Mouse (Mus musculus): ENCODE data around the gene Cfap57. TPM values are rescaled to one million over a fixed set of nuclear protein-coding genes. Genes with fewer than 3 reads are reported as not detected.
A peak's percentile ranks its signal among the peaks of the same experiment; 100 is the strongest.

The Cfap57 gene
- polyA plus RNA-seq, 1 experiment from 2014 or later = 1.0 TPM

GRCm38 (mm10) chr4:118609836-118610235, 10.7 kb downstream of the Cfap57 start:
- Histone ChIP-seq H3K4me1 (ENCODE audit: control insufficient read depth, insufficient read depth, low read length) (no peaks in the 10 kb centered on the region), H3K27ac (ENCODE audit: low read depth, low read length) (no peak overlapping the region), H3K36me3 (ENCODE audit: control insufficient read depth, insufficient read depth, low read length) (no peaks in the 10 kb centered on the region), H3K9me3 (ENCODE audit: control insufficient read depth, low read length) (no peaks in the 10 kb centered on the region), H3K9ac (ENCODE audit: low read length) (no peak overlapping the region), H3K4me3 (ENCODE audit: low read depth, low read length) (no peak overlapping the region), H3K27me3 (ENCODE audit: control insufficient read depth, insufficient read depth, low read length) (no peaks in the 10 kb centered on the region), H3K4me2 (no peak overlapping the region)
- 75% methylated on average over 3 of the region's 3 CpGs for WGBS
- DNase-seq (ENCODE audit: low spot score, missing footprints) (no peak), ATAC-seq (ENCODE audit: low FRiP score) (no peak)

DNA sequence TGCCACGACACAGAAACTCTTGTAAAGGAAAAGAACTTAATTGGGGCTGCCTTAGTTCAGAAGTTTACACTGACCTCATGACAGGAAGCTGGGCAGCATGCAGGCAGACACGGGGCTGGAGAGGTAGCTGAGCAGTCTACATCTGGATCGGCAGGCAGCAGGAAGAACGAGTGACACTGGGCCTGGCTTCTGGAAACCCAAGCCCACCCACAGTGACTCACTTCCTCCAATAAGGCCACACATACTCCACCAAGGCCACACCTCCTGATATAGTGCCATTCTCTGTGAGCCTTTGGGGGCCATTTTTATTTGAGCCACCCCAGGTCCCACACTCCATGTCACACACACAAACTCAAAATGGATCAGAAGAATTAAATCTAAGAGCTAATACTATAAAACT, 16.5 kb downstream of the Cfap57 start:
- no peak for DNase-seq (ENCODE audit: low spot score, missing footprints)
- no peak for ATAC-seq (ENCODE audit: low FRiP score)
- Histone ChIP-seq H3K4me1 (ENCODE audit: control insufficient read depth, insufficient read depth, low read length) (no peaks in the 10 kb centered on the region), H3K4me2 (no peak overlapping the region), H3K9ac (ENCODE audit: low read length) (no peak overlapping the region), H3K27me3 (ENCODE audit: control insufficient read depth, insufficient read depth, low read length) (no peaks in the 10 kb centered on the region), H3K4me3 (ENCODE audit: low read depth, low read length) (no peak overlapping the region), H3K9me3 (ENCODE audit: control insufficient read depth, low read length) (no peaks in the 10 kb centered on the region), H3K27ac (ENCODE audit: low read depth, low read length) (no peak overlapping the region), H3K36me3 (ENCODE audit: control insufficient read depth, insufficient read depth, low read length) (no peaks in the 10 kb centered on the region)
- 66% methylated on average over 4 of the region's 4 CpGs for WGBS

GRCm38 (mm10) chr4:118589733-118590130, 30.8 kb downstream of the Cfap57 start:
- Histone ChIP-seq H3K4me3 (ENCODE audit: low read depth, low read length) (no peak overlapping the region), H3K9ac (ENCODE audit: low read length) (0 out of 2 replicates have a peak overlapping the region, but pooled peaks have one; percentile 12), H3K27me3 (ENCODE audit: control insufficient read depth, insufficient read depth, low read length) (no peaks in the 10 kb centered on the region), H3K9me3 (ENCODE audit: control insufficient read depth, low read length) (no peaks in the 10 kb centered on the region), H3K27ac (ENCODE audit: low read depth, low read length) (no peak overlapping the region), H3K4me2 (peak overlapping the region; percentile 12; the same call in 1 of the 2 replicates), H3K36me3 (ENCODE audit: control insufficient read depth, insufficient read depth, low read length) (no peaks in the 10 kb centered on the region), H3K4me1 (ENCODE audit: control insufficient read depth, insufficient read depth, low read length) (peaks cover 6% of the 10 kb centered on the region; the same call in 1 of the 2 replicates)
- ATAC-seq (ENCODE audit: low FRiP score) = no peak
- 4% methylated on average over 7 of the region's 7 CpGs for WGBS
- no peak for DNase-seq (ENCODE audit: low spot score, missing footprints)

DNA sequence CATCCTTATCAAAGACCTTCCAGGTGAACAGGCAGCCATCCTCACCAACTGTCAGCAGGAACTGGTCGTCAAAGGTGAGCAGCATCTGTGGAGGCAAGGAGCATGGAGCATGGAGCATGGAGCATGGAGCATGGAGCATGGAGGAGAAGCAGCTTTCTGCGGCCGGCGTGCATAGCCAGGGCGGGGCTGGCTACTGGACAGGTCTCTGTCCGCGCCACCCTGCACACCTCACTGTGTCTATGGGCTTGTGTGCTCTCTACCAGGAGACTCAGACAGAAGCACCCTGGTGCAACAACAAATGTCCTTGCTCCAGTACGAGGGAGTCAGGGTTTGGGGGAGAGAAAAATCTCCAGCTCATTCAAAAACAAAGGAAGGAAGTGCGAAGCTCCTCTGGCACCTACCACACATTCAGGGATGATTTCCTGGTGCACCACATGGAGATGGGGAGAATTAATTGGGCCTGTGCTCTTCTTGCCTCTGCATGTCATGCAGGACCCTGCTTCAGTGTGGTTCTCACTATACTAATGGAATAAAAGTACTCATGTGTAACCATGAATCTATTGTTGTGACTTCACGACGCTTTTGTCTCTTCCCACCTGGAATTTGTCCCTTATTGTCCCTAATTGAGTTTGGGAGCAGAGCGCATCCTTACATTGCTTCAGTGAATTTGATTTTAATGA, 31.4 kb downstream of the Cfap57 start:
- H3K27ac ChIP-seq (ENCODE audit: low read depth, low read length) = no peak overlapping the region
- DNase-seq (ENCODE audit: low spot score, missing footprints) = no peak

DNA sequence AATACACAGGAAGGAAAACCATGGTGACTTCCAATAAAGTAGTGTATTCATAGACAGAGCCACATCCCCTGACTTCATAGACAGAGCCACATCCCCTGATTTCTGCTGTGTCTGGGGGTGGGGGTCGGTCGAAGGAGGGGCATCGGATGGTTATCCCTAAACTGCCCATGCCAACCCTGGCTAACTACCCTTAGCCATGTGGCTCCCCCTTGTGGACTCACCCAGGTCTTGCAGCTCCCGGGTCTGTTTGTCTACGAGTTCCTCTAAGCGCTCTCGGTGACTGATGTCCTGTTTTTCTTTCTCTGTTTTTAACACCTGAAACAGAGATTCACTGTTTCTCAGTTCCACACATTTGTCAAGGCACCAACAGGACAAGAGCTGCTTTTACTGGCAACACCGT, 37.9 kb downstream of the Cfap57 start:
- ATAC-seq (ENCODE audit: low FRiP score) = no peak
- Histone ChIP-seq H3K27ac (ENCODE audit: low read depth, low read length) (no peak overlapping the region), H3K27me3 (ENCODE audit: control insufficient read depth, insufficient read depth, low read length) (no peaks in the 10 kb centered on the region), H3K9me3 (ENCODE audit: control insufficient read depth, low read length) (no peaks in the 10 kb centered on the region), H3K4me2 (no peak overlapping the region), H3K9ac (ENCODE audit: low read length) (no peak overlapping the region), H3K36me3 (ENCODE audit: control insufficient read depth, insufficient read depth, low read length) (no peaks in the 10 kb centered on the region), H3K4me1 (ENCODE audit: control insufficient read depth, insufficient read depth, low read length) (peaks cover 5% of the 10 kb centered on the region; the same call in 1 of the 2 replicates), H3K4me3 (ENCODE audit: low read depth, low read length) (no peak overlapping the region)
- DNase-seq (ENCODE audit: low spot score, missing footprints) = no peak
- WGBS = 97% methylated on average over 8 of the region's 8 CpGs

More for the DNA sequence above, 31.4 kb downstream of the Cfap57 start:
- Histone ChIP-seq H3K9ac (ENCODE audit: low read length) (0 out of 2 replicates have a peak overlapping the region, but pooled peaks have one; percentile 12), H3K4me1 (ENCODE audit: control insufficient read depth, insufficient read depth, low read length) (peaks cover 6% of the 10 kb centered on the region; the same call in 1 of the 2 replicates), H3K36me3 (ENCODE audit: control insufficient read depth, insufficient read depth, low read length) (no peaks in the 10 kb centered on the region), H3K9me3 (ENCODE audit: control insufficient read depth, low read length) (no peaks in the 10 kb centered on the region), H3K4me3 (ENCODE audit: low read depth, low read length) (no peak overlapping the region), H3K4me2 (peak overlapping the region; percentile 7; the same call in 1 of the 2 replicates), H3K27me3 (ENCODE audit: control insufficient read depth, insufficient read depth, low read length) (no peaks in the 10 kb centered on the region)
- WGBS = 61% methylated on average over 12 of the region's 12 CpGs
- no peak for ATAC-seq (ENCODE audit: low FRiP score)

GRCm38 (mm10) chr4:118581508-118581907, 39.1 kb downstream of the Cfap57 start:
- ATAC-seq (ENCODE audit: low FRiP score) = 0 out of 2 replicates have a peak, but pooled peaks have one; percentile 16
- Histone ChIP-seq H3K27me3 (ENCODE audit: control insufficient read depth, insufficient read depth, low read length) (no peaks in the 10 kb centered on the region), H3K4me2 (no peak overlapping the region), H3K4me3 (ENCODE audit: low read depth, low read length) (no peak overlapping the region), H3K9ac (ENCODE audit: low read length) (no peak overlapping the region; the same call in 1 of the 2 replicates), H3K4me1 (ENCODE audit: control insufficient read depth, insufficient read depth, low read length) (peaks cover 4% of the 10 kb centered on the region; the same call in 1 of the 2 replicates), H3K27ac (ENCODE audit: low read depth, low read length) (no peak overlapping the region), H3K9me3 (ENCODE audit: control insufficient read depth, low read length) (no peaks in the 10 kb centered on the region), H3K36me3 (ENCODE audit: control insufficient read depth, insufficient read depth, low read length) (no peaks in the 10 kb centered on the region)
- 38% methylated on average over 11 of the region's 11 CpGs for WGBS
- no peak for DNase-seq (ENCODE audit: low spot score, missing footprints)

- Histone ChIP-seq H3K4me2 (no peak overlapping the region), H3K4me1 (ENCODE audit: control insufficient read depth, insufficient read depth, low read length) (peaks cover 4% of the 10 kb centered on the region; the same call in 1 of the 2 replicates), H3K9me3 (ENCODE audit: control insufficient read depth, low read length) (no peaks in the 10 kb centered on the region), H3K4me3 (ENCODE audit: low read depth, low read length) (no peak overlapping the region), H3K36me3 (ENCODE audit: control insufficient read depth, insufficient read depth, low read length) (no peaks in the 10 kb centered on the region), H3K9ac (ENCODE audit: low read length) (no peak overlapping the region), H3K27me3 (ENCODE audit: control insufficient read depth, insufficient read depth, low read length) (no peaks in the 10 kb centered on the region), H3K27ac (ENCODE audit: low read depth, low read length) (no peak overlapping the region)
- WGBS = 45% methylated on average over 13 of the region's 13 CpGs
- DNase-seq (ENCODE audit: low spot score, missing footprints) = peak; percentile 91
- no peak for ATAC-seq (ENCODE audit: low FRiP score)
These were observed 41.3 kb downstream of the Cfap57 start for GRCm38 (mm10) chr4:118579313-118579712.

GRCm38 (mm10) chr4:118576097-118576496, 44.5 kb downstream of the Cfap57 start:
- peak; percentile 98 for DNase-seq (ENCODE audit: low spot score, missing footprints)
- Histone ChIP-seq H3K4me1 (ENCODE audit: control insufficient read depth, insufficient read depth, low read length) (no peaks in the 10 kb centered on the region), H3K27ac (ENCODE audit: low read depth, low read length) (no peak overlapping the region), H3K4me2 (no peak overlapping the region), H3K9ac (ENCODE audit: low read length) (no peak overlapping the region), H3K9me3 (ENCODE audit: control insufficient read depth, low read length) (no peaks in the 10 kb centered on the region), H3K4me3 (ENCODE audit: low read depth, low read length) (no peak overlapping the region), H3K27me3 (ENCODE audit: control insufficient read depth, insufficient read depth, low read length) (no peaks in the 10 kb centered on the region), H3K36me3 (ENCODE audit: control insufficient read depth, insufficient read depth, low read length) (no peaks in the 10 kb centered on the region)
- WGBS = 8% methylated on average over 6 of the region's 6 CpGs
- peak; percentile 68 for ATAC-seq (ENCODE audit: low FRiP score)

DNA sequence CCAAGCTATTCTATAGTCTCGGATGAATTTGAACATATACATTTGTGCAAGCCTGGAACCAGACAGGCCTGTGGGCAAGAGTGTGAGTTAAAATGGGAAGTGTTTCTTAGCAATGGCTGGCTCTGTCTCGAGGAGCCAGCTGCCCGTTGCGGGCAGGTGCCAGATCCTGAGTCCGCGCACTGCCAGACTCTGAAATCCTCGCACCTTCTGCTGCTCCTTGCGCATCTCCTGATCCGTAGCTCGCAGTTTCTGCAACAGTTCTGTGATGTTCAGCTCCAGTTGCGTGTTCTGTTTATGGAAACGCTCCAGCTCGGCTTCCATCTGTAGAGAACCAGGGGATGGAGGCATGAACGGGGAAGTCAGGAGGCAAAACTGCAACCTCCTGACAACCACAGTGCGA, 49.1 kb downstream of the Cfap57 start:
- Histone ChIP-seq H3K36me3 (ENCODE audit: control insufficient read depth, insufficient read depth, low read length) (no peaks in the 10 kb centered on the region), H3K4me3 (ENCODE audit: low read depth, low read length) (no peak overlapping the region), H3K27me3 (ENCODE audit: control insufficient read depth, insufficient read depth, low read length) (no peaks in the 10 kb centered on the region), H3K9me3 (ENCODE audit: control insufficient read depth, low read length) (no peaks in the 10 kb centered on the region), H3K4me1 (ENCODE audit: control insufficient read depth, insufficient read depth, low read length) (no peaks in the 10 kb centered on the region), H3K4me2 (no peak overlapping the region), H3K9ac (ENCODE audit: low read length) (no peak overlapping the region), H3K27ac (ENCODE audit: low read depth, low read length) (no peak overlapping the region)
- ATAC-seq (ENCODE audit: low FRiP score) (no peak), DNase-seq (ENCODE audit: low spot score, missing footprints) (no peak)
- WGBS = 85% methylated on average over 15 of the region's 15 CpGs
